Mouse (Mus musculus) lung, embryonic 14.5 days (tissue): Measurements from ENCODE around the gene Slc29a1. TPM values are rescaled to one million over a fixed set of nuclear protein-coding genes. Genes with fewer than 3 reads are reported as not detected.
A peak's percentile ranks its signal among the peaks of the same experiment; 100 is the strongest.

Experiments
- ATAC-seq: fragments of 200-750 bp; cut with Nextera tagmentation; 2 replicates; pipeline ENCODE4 v1.8.0; 2017; ENCODE audit warnings: mild to moderate bottlenecking, moderate TSS enrichment, moderate library complexity; ENCODE audit not compliant: insufficient read depth
- DNase-seq: peaks from one replicate; pipeline ENCODE4 v3.0.0-alpha.2; 2015
- H3K27ac ChIP-seq: fragments of 300-500 bp; sonication (generic); 2 replicates; pipeline ENCODE4 v1.5.1; 2014; ENCODE audit warnings: low read depth, mild to moderate bottlenecking, moderate library complexity
- H3K27me3 ChIP-seq: fragments of 300-500 bp; sonication (generic); 2 replicates; pipeline ENCODE4 v1.6.1; 2014; ENCODE audit warnings: low read length, control low read depth; ENCODE audit not compliant: insufficient read depth
- H3K36me3 ChIP-seq: fragments of 300-500 bp; sonication (generic); 2 replicates; pipeline ENCODE4 v1.6.1; 2014; ENCODE audit warnings: control low read depth; ENCODE audit not compliant: insufficient read depth
- H3K4me1 ChIP-seq: fragments of 300-500 bp; sonication (generic); 2 replicates; pipeline ENCODE4 v1.6.1; 2014; ENCODE audit warnings: antibody characterized with exemption, control low read depth; ENCODE audit not compliant: insufficient read depth
- H3K4me2 ChIP-seq: fragments of 300-500 bp; sonication (generic); 2 replicates; pipeline ENCODE4 v1.6.1; 2014; ENCODE audit warnings: mild to moderate bottlenecking
- H3K4me3 ChIP-seq: fragments of 300-500 bp; sonication (generic); 2 replicates; pipeline ENCODE4 v1.5.1; 2014; ENCODE audit warnings: low read depth, low read length
- H3K9ac ChIP-seq: fragments of 300-500 bp; sonication (generic); 2 replicates; pipeline ENCODE4 v1.6.1; 2014
- H3K9me3 ChIP-seq: fragments of 300-500 bp; sonication (generic); 2 replicates; pipeline ENCODE4 v1.6.1; 2016; ENCODE audit warnings: low read depth, low read length, control low read depth
- CTCF ChIP-seq: IDR thresholded peaks from 2 replicates; pipeline ENCODE4 v1.5.1; 2016; ENCODE audit warnings: antibody characterized with exemption, low read depth
- WGBS: fragments of 180-500 bp; shearing (Covaris S2); extraction: QIAGEN DNeasy Blood & Tissue Kit; methylation state at CpG from one replicate; pipeline ENCODE4 v1.1.7; 2014; 5-methylcytosine and 5-hydroxymethylcytosine counted together
- polyA plus RNA-seq: library from polyadenylated mRNA; unstranded; fragments of >200 nt; fragmentation: Nextera tagmentation; extraction: Ambion mirVana; gene quantifications from 2 replicates; pipeline ENCODE4 v1.2.1, GENCODE M21; 2014

The Slc29a1 gene
- polyA plus RNA-seq, 1 experiment from 2014 or later: 75.4 TPM

GRCm38 (mm10) chr17:45582715-45583355 lies 16.6 kb downstream of the Slc29a1 start:
- Histone ChIP-seq H3K27ac (no peak overlapping the region), H3K36me3 (peaks cover 18% of the 10 kb centered on the region; the same call in 1 of the 2 replicates), H3K9ac (no peak overlapping the region), H3K4me1 (peaks cover 19% of the 10 kb centered on the region), H3K4me3 (no peak overlapping the region), H3K9me3 (no peaks in the 10 kb centered on the region), H3K4me2 (no peak overlapping the region), H3K27me3 (no peaks in the 10 kb centered on the region)
- no peak for ATAC-seq
- peak; percentile 62 for TF ChIP-seq CTCF
- WGBS: 65% methylated on average over 6 of the region's 6 CpGs
- peak; percentile 34 for DNase-seq

DNA sequence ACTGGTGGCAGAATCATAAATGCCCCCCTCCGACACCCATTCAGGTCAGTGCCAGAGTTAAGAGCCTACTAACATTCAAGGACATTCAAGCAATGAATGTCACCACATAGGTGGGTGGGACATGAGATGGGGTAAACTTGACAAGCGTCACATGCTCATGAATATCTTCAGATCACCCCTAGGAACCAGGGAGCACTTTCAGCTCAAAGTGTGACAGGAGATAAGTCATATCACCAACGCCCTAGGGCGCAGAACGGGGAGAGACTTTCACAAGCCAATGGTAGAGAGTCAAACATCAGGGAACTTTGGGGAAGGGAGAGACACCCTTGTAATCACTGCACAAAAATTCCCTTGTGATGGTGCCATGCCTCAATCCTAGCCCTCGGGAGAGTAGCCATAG lies 17.2 kb downstream of the Slc29a1 start:
- Histone ChIP-seq H3K36me3 (peaks cover 13% of the 10 kb centered on the region; the same call in 1 of the 2 replicates), H3K4me2 (no peak overlapping the region), H3K4me3 (no peak overlapping the region), H3K9ac (no peak overlapping the region), H3K4me1 (peaks cover 19% of the 10 kb centered on the region), H3K27ac (no peak overlapping the region), H3K9me3 (no peaks in the 10 kb centered on the region), H3K27me3 (no peaks in the 10 kb centered on the region)
- no peak for DNase-seq
- no peak for ATAC-seq
- WGBS: 88% methylated on average over 6 of the region's 6 CpGs
- no peak for TF ChIP-seq CTCF

GRCm38 (mm10) chr17:45581567-45581983 lies 17.8 kb downstream of the Slc29a1 start:
- Histone ChIP-seq H3K27me3 (no peaks in the 10 kb centered on the region), H3K4me1 (peaks cover 19% of the 10 kb centered on the region), H3K9ac (no peak overlapping the region), H3K4me2 (peak overlapping the region; percentile 29; the same call in 1 of the 2 replicates), H3K9me3 (no peaks in the 10 kb centered on the region), H3K4me3 (no peak overlapping the region), H3K36me3 (peaks cover 7% of the 10 kb centered on the region; the same call in 1 of the 2 replicates), H3K27ac (no peak overlapping the region)
- DNase-seq: peak; percentile 96
- peak; percentile 95 for TF ChIP-seq CTCF
- ATAC-seq: peak; percentile 21; the same call in 1 of the 2 replicates
- 6% methylated on average over 2 of the region's 2 CpGs for WGBS

- H3K4me2 ChIP-seq: peak overlapping the region; percentile 29; the same call in 1 of the 2 replicates
- H3K27me3 ChIP-seq: no peaks in the 10 kb centered on the region
- no peaks in the 10 kb centered on the region for H3K9me3 ChIP-seq
- TF ChIP-seq CTCF: no peak
- H3K9ac ChIP-seq: peak overlapping the region; percentile 25; the same call in 1 of the 2 replicates
- WGBS: 22% methylated on average over 12 of the region's 12 CpGs
- H3K4me3 ChIP-seq: no peak overlapping the region
- peaks cover 19% of the 10 kb centered on the region for H3K4me1 ChIP-seq
- peak; percentile 25; the same call in 1 of the 2 replicates for ATAC-seq
- DNase-seq: peak; percentile 61
- H3K27ac ChIP-seq: peak overlapping the region; percentile 79
- H3K36me3 ChIP-seq: 0 out of 2 replicates have a peak, but pooled peaks cover 2% of the 10 kb centered on the region
Measured at GRCm38 (mm10) chr17:45580958-45581477, 18.4 kb downstream of the Slc29a1 start.

DNA sequence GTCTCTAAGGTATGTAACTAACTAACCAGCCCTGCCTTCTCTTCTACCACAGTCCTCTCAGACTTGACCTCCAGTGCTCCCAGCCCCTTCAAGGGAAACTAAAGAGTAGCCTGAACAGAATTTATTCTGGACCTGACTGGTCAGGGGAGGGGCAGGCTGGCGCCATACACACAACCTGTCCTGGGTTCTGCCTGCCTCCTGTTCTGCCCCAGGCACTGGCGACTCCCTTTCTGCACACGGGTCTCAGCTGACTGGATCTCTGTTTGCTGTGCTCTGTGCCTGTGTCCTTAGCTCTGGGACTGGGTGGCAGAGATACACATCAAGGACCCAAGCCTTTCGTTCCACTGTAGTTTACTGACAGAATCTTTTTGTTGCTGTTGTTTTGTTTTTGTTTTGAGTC lies 19.9 kb downstream of the Slc29a1 start:
- no peaks in the 10 kb centered on the region for H3K36me3 ChIP-seq
- no peak for DNase-seq
- no peak for TF ChIP-seq CTCF
- 74% methylated on average over 4 of the region's 4 CpGs for WGBS
- H3K9me3 ChIP-seq: no peaks in the 10 kb centered on the region
- ATAC-seq: no peak
- no peak overlapping the region for H3K9ac ChIP-seq
- no peak overlapping the region for H3K4me2 ChIP-seq
- peaks cover 14% of the 10 kb centered on the region for H3K4me1 ChIP-seq
- no peak overlapping the region for H3K4me3 ChIP-seq
- H3K27me3 ChIP-seq: no peaks in the 10 kb centered on the region
- H3K27ac ChIP-seq: no peak overlapping the region

DNA sequence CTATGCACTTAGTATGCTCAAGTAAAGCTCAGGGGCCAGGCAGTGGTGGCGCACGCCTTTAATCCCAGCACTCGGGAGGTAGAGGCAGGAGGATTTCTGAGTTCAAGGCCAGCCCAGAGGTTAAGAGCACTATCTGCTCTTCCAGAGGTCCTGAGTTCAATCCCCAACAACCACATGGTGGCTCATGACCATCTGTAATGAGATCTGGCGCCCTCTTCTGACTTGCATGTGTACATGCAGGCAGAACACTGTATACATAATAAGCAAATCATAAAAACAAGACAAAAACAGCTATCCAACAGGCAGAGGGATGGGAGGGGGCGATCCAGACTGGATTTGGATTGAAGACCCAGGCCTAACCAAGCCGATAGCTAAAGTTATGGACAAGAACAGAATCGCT lies 20.6 kb downstream of the Slc29a1 start:
- Histone ChIP-seq H3K4me3 (no peak overlapping the region), H3K27me3 (no peaks in the 10 kb centered on the region), H3K4me2 (no peak overlapping the region), H3K9ac (no peak overlapping the region), H3K36me3 (no peaks in the 10 kb centered on the region), H3K27ac (0 out of 2 replicates have a peak overlapping the region, but pooled peaks have one; percentile 36), H3K4me1 (peaks cover 11% of the 10 kb centered on the region), H3K9me3 (no peaks in the 10 kb centered on the region)
- TF ChIP-seq CTCF: peak; percentile 60
- no peak for ATAC-seq
- DNase-seq: peak; percentile 64
- WGBS: 72% methylated on average over 7 of the region's 7 CpGs

- peak; percentile 28 for DNase-seq
- Histone ChIP-seq H3K4me3 (no peak overlapping the region), H3K27ac (peak overlapping the region; percentile 36; the same call in 1 of the 2 replicates), H3K9me3 (no peaks in the 10 kb centered on the region), H3K36me3 (no peaks in the 10 kb centered on the region), H3K4me1 (peaks cover 8% of the 10 kb centered on the region; the same call in 1 of the 2 replicates), H3K9ac (no peak overlapping the region), H3K4me2 (no peak overlapping the region), H3K27me3 (no peaks in the 10 kb centered on the region)
- no peak for ATAC-seq
- no peak for TF ChIP-seq CTCF
- WGBS: 46% methylated on average over 5 of the region's 5 CpGs
Measured at GRCm38 (mm10) chr17:45578242-45578641, 21.2 kb downstream of the Slc29a1 start.
